Mouse (Mus musculus) limb, embryonic 12.5 days (tissue): ENCODE data around the gene Cacna1f. TPM values are rescaled to one million over a fixed set of nuclear protein-coding genes. Genes with fewer than 3 reads are reported as not detected.

ENCODE experiments used
- ATAC-seq: fragments of 200-750 bp; cut with Nextera tagmentation; 2 replicates; pipeline ENCODE4 v1.8.0; 2017; ENCODE audit warnings: low read depth, moderate TSS enrichment; ENCODE audit not compliant: insufficient number of reproducible peaks, insufficient read depth, low FRiP score, low TSS enrichment
- H3K27ac ChIP-seq: fragments of 300-500 bp; sonication (generic); 2 replicates; pipeline ENCODE4 v1.5.1; 2016; ENCODE audit warnings: mild to moderate bottlenecking, moderate library complexity
- H3K27me3 ChIP-seq: fragments of 300-500 bp; sonication (generic); 2 replicates; pipeline ENCODE4 v1.6.1; 2016; ENCODE audit warnings: mild to moderate bottlenecking, moderate library complexity
- H3K36me3 ChIP-seq: fragments of 300-500 bp; sonication (generic); 2 replicates; pipeline ENCODE4 v1.6.1; 2016; ENCODE audit warnings: mild to moderate bottlenecking, moderate library complexity
- H3K4me1 ChIP-seq: fragments of 300-500 bp; sonication (generic); replicated peaks from 2 replicates; pipeline ENCODE4 v1.6.1; 2016
- H3K4me2 ChIP-seq: fragments of 300-500 bp; sonication (generic); 2 replicates; pipeline ENCODE4 v1.6.1; 2016; ENCODE audit warnings: mild to moderate bottlenecking, moderate library complexity
- H3K4me3 ChIP-seq: fragments of 300-500 bp; sonication (generic); replicated peaks from 2 replicates; pipeline ENCODE4 v1.5.1; 2016; ENCODE audit warnings: mild to moderate bottlenecking
- H3K9ac ChIP-seq: fragments of 300-500 bp; sonication (generic); replicated peaks from 2 replicates; pipeline ENCODE4 v1.6.1; 2016; ENCODE audit warnings: mild to moderate bottlenecking, moderate library complexity
- H3K9me3 ChIP-seq: fragments of 300-500 bp; sonication (generic); 2 replicates; pipeline ENCODE4 v1.6.1; 2016; ENCODE audit warnings: mild to moderate bottlenecking, moderate library complexity
- WGBS: fragments of 180-500 bp; shearing (Covaris S2); methylation state at CpG from one replicate; pipeline ENCODE4 v1.1.7; 2016; 5-methylcytosine and 5-hydroxymethylcytosine counted together
- polyA plus RNA-seq: library from polyadenylated mRNA; unstranded; fragments of >200 nt; fragmentation: Nextera tagmentation; extraction: Ambion mirVana; gene quantifications from 2 replicates; pipeline ENCODE4 v1.2.1, GENCODE M21; 2016

Gene Cacna1f
- not detected in 2 replicates for polyA plus RNA-seq

GRCm38 (mm10) chrX:7606783-7607182 lies at the start of gene Cacna1f:
Gene Cacna1f (plus strand): TSS chrX:7607083.
- no peak within 1 kb of the TSS for H3K4me2 ChIP-seq
- no peak within 1 kb of the TSS for H3K4me3 ChIP-seq
- no peak within 1 kb of the TSS for H3K27ac ChIP-seq
- H3K9me3 ChIP-seq: no peaks in the 10 kb centered on the region
- ATAC-seq: no peak
- WGBS: 75% methylated on average over 6 of the region's 6 CpGs
- H3K27me3 ChIP-seq: peaks cover 18% of the 10 kb centered on the region
- H3K4me1 ChIP-seq: no peaks in the 10 kb centered on the region
- H3K9ac ChIP-seq: no peak within 1 kb of the TSS
- no peaks in the 10 kb centered on the region for H3K36me3 ChIP-seq

- ATAC-seq: no peak
- Histone ChIP-seq H3K27me3 (no peaks in the 10 kb centered on the region), H3K4me2 (no peak overlapping the region), H3K36me3 (no peaks in the 10 kb centered on the region), H3K27ac (no peak overlapping the region), H3K4me3 (no peak overlapping the region), H3K9ac (no peak overlapping the region), H3K9me3 (no peaks in the 10 kb centered on the region), H3K4me1 (no peaks in the 10 kb centered on the region)
- 42% methylated on average over 2 of the region's 2 CpGs for whole genome bisulfite sequencing
Observed at GRCm38 (mm10) chrX:7563076-7563475, 43.8 kb upstream of the Cacna1f start.

- WGBS: 90% methylated on average over 6 of the region's 6 CpGs
- no peaks in the 10 kb centered on the region for H3K9me3 ChIP-seq
- H3K4me1 ChIP-seq: no peaks in the 10 kb centered on the region
- H3K9ac ChIP-seq: no peak overlapping the region
- no peak overlapping the region for H3K4me3 ChIP-seq
- no peak overlapping the region for H3K4me2 ChIP-seq
- ATAC-seq: no peak
- no peaks in the 10 kb centered on the region for H3K27me3 ChIP-seq
- no peak overlapping the region for H3K27ac ChIP-seq
- no peaks in the 10 kb centered on the region for H3K36me3 ChIP-seq
Observed at GRCm38 (mm10) chrX:7566352-7566751, 40.5 kb upstream of the Cacna1f start.

- H3K4me2 ChIP-seq: no peak overlapping the region
- H3K36me3 ChIP-seq: no peaks in the 10 kb centered on the region
- no peak overlapping the region for H3K27ac ChIP-seq
- H3K9me3 ChIP-seq: no peaks in the 10 kb centered on the region
- H3K4me3 ChIP-seq: no peak overlapping the region
- ATAC-seq: no peak
- H3K4me1 ChIP-seq: peaks cover 2% of the 10 kb centered on the region; the same call in 1 of the 2 replicates
- WGBS: 84% methylated on average over 8 of the region's 9 CpGs
- H3K9ac ChIP-seq: no peak overlapping the region
- no peaks in the 10 kb centered on the region for H3K27me3 ChIP-seq
Observed at GRCm38 (mm10) chrX:7567491-7567890, 39.4 kb upstream of the Cacna1f start.

- H3K4me1 ChIP-seq: peaks cover 12% of the 10 kb centered on the region
- 0 out of 2 replicates have a peak, but pooled peaks cover 4% of the 10 kb centered on the region for H3K9me3 ChIP-seq
- H3K4me3 ChIP-seq: no peak overlapping the region
- ATAC-seq: no peak
- no peak overlapping the region for H3K27ac ChIP-seq
- 72% methylated on average over 7 of the region's 7 CpGs for WGBS
- no peak overlapping the region for H3K9ac ChIP-seq
- H3K36me3 ChIP-seq: no peaks in the 10 kb centered on the region
- no peak overlapping the region for H3K4me2 ChIP-seq
- H3K27me3 ChIP-seq: no peaks in the 10 kb centered on the region
Observed at GRCm38 (mm10) chrX:7570481-7571175, 36.3 kb upstream of the Cacna1f start.

- no peak for ATAC-seq
- H3K4me3 ChIP-seq: no peak overlapping the region
Observed at GRCm38 (mm10) chrX:7571565-7572136, 35.2 kb upstream of the Cacna1f start.

GRCm38 (mm10) chrX:7572466-7572865 lies 34.4 kb upstream of the Cacna1f start:
- 0 out of 2 replicates have a peak, but pooled peaks cover 4% of the 10 kb centered on the region for H3K9me3 ChIP-seq

More at GRCm38 (mm10) chrX:7571565-7572136, 35.2 kb upstream of the Cacna1f start:
- Histone ChIP-seq H3K9me3 (0 out of 2 replicates have a peak, but pooled peaks cover 4% of the 10 kb centered on the region), H3K4me1 (peaks cover 12% of the 10 kb centered on the region), H3K27ac (no peak overlapping the region), H3K9ac (no peak overlapping the region), H3K36me3 (no peaks in the 10 kb centered on the region), H3K27me3 (no peaks in the 10 kb centered on the region), H3K4me2 (no peak overlapping the region)
- 91% methylated on average over 9 of the region's 9 CpGs for WGBS

GRCm38 (mm10) chrX:7573176-7574086 lies 33.5 kb upstream of the Cacna1f start, which contains the start of gene Foxp3:
Gene Foxp3 (plus strand): TSS chrX:7573644.
- H3K9ac ChIP-seq: peak within 1 kb of the TSS; percentile 74
- H3K27me3 ChIP-seq: no peaks in the 10 kb centered on the region
- 0 out of 2 replicates have a peak, but pooled peaks cover 4% of the 10 kb centered on the region for H3K9me3 ChIP-seq
- no peaks in the 10 kb centered on the region for H3K36me3 ChIP-seq
- peaks cover 12% of the 10 kb centered on the region for H3K4me1 ChIP-seq
- H3K4me3 ChIP-seq: peak within 1 kb of the TSS; percentile 58
- peak within 1 kb of the TSS; percentile 81; the same call in 1 of the 2 replicates for H3K27ac ChIP-seq
- H3K4me2 ChIP-seq: peak within 1 kb of the TSS; percentile 62
- 39% methylated on average over 62 of the region's 72 CpGs for WGBS
- 0 out of 2 replicates have a peak, but pooled peaks have one; percentile 32 for ATAC-seq

More at GRCm38 (mm10) chrX:7572466-7572865, 34.4 kb upstream of the Cacna1f start:
- Histone ChIP-seq H3K27me3 (no peaks in the 10 kb centered on the region), H3K4me1 (peaks cover 12% of the 10 kb centered on the region), H3K27ac (no peak overlapping the region), H3K36me3 (no peaks in the 10 kb centered on the region), H3K4me2 (peak overlapping the region; percentile 62; the same call in 1 of the 2 replicates), H3K9ac (no peak overlapping the region), H3K4me3 (0 out of 2 replicates have a peak overlapping the region, but pooled peaks have one; percentile 58)
- WGBS: 90% methylated on average over 10 of the region's 10 CpGs
- ATAC-seq: no peak

GRCm38 (mm10) chrX:7574087-7574884 lies 32.6 kb upstream of the Cacna1f start, which contains the start of gene Ppp1r3f:
Gene Ppp1r3f (minus strand): TSS chrX:7574283.
- Histone ChIP-seq H3K27me3 (no peaks in the 10 kb centered on the region), H3K36me3 (no peaks in the 10 kb centered on the region), H3K9ac (peak within 1 kb of the TSS; percentile 74), H3K27ac (peak within 1 kb of the TSS; percentile 81; the same call in 1 of the 2 replicates), H3K4me3 (peak within 1 kb of the TSS; percentile 58), H3K4me2 (peak within 1 kb of the TSS; percentile 62), H3K4me1 (peaks cover 12% of the 10 kb centered on the region), H3K9me3 (0 out of 2 replicates have a peak, but pooled peaks cover 4% of the 10 kb centered on the region)
- whole genome bisulfite sequencing: 18% methylated on average over 65 of the region's 65 CpGs
- peak; percentile 98 for ATAC-seq

- Histone ChIP-seq H3K9me3 (0 out of 2 replicates have a peak, but pooled peaks cover 4% of the 10 kb centered on the region), H3K4me1 (peaks cover 12% of the 10 kb centered on the region), H3K27me3 (no peaks in the 10 kb centered on the region), H3K27ac (peak overlapping the region; percentile 56; the same call in 1 of the 2 replicates), H3K4me2 (peak overlapping the region; percentile 50), H3K4me3 (peak overlapping the region; percentile 58), H3K36me3 (no peaks in the 10 kb centered on the region), H3K9ac (no peak overlapping the region)
- WGBS: 17% methylated on average over 5 of the region's 6 CpGs
- ATAC-seq: no peak
Observed at GRCm38 (mm10) chrX:7574885-7575231, 32.0 kb upstream of the Cacna1f start.
